Mouse (Mus musculus) liver, embryonic 14.5 days (tissue): ENCODE measurements at regions not wholly inside any gene's neighbourhood (a gene's known extent, or its start where the extent isn't known, plus 50 kb on each side); places are given as distances from the start of the nearest gene placed in this dataset.

Experiments
- ATAC-seq: fragments of 200-750 bp; cut with Nextera tagmentation; 2 replicates; pipeline ENCODE4 v1.8.0; 2017; ENCODE audit warnings: moderate number of reproducible peaks, mild to moderate bottlenecking, moderate library complexity; ENCODE audit not compliant: insufficient read depth
- DNase-seq, 3 experiments: peaks; one replicate each; pipeline ENCODE4 v3.0.0-alpha.2; 2012 to 2013; ENCODE audit warnings: low read depth in 3 of 3, low spot score in 3 of 3
- H3K27ac ChIP-seq: fragments of 300-500 bp; sonication (generic); 2 replicates; pipeline ENCODE4 v1.5.1; 2014; ENCODE audit warnings: moderate library complexity, mild to moderate bottlenecking, control low read depth, inconsistent platforms
- H3K27me3 ChIP-seq: fragments of 300-500 bp; sonication (generic); 2 replicates; pipeline ENCODE4 v1.6.1; 2014; ENCODE audit warnings: mild to moderate bottlenecking, low read length, moderate library complexity; ENCODE audit not compliant: control insufficient read depth, insufficient read depth
- H3K36me3 ChIP-seq: fragments of 300-500 bp; sonication (generic); replicated peaks from 2 replicates; pipeline ENCODE4 v1.6.1; 2014; ENCODE audit warnings: low read depth; ENCODE audit not compliant: control insufficient read depth, insufficient read depth
- H3K4me1 ChIP-seq, 2 experiments: fragments of 200-500 bp in 1 of 2; fragments of 300-500 bp in 1 of 2; sonication (generic) in 1 of 2; replicated peaks; 2 replicates each; pipeline ENCODE4 v1.6.1; 2012 to 2014; ENCODE audit warnings: antibody characterized with exemption in 1 of 2, inconsistent platforms in 1 of 2, low read length in 1 of 2; ENCODE audit not compliant: control insufficient read depth in 2 of 2, insufficient read depth in 2 of 2
- H3K4me2 ChIP-seq: fragments of 300-500 bp; sonication (generic); 2 replicates; pipeline ENCODE4 v1.6.1; 2014; ENCODE audit warnings: low read depth, mild to moderate bottlenecking, control low read depth, moderate library complexity
- H3K4me3 ChIP-seq, 2 experiments: fragments of 200-500 bp in 1 of 2; fragments of 300-500 bp in 1 of 2; sonication (generic) in 1 of 2; 2 replicates each; pipeline ENCODE4 v1.5.1; 2012 to 2014; ENCODE audit warnings: low read depth in 2 of 2, low read length in 2 of 2, mild to moderate bottlenecking in 2 of 2, control low read depth in 1 of 2, inconsistent platforms in 1 of 2, moderate library complexity in 1 of 2; ENCODE audit not compliant: insufficient read depth in 1 of 2
- H3K9ac ChIP-seq: fragments of 300-500 bp; sonication (generic); replicated peaks from 2 replicates; pipeline ENCODE4 v1.6.1; 2014; ENCODE audit warnings: mild to moderate bottlenecking, control low read depth, moderate library complexity
- H3K9me3 ChIP-seq: fragments of 300-500 bp; sonication (generic); 2 replicates; pipeline ENCODE4 v1.6.1; 2016; ENCODE audit warnings: low read length, mixed read lengths; ENCODE audit not compliant: control insufficient read depth
- CTCF ChIP-seq: IDR thresholded peaks from 2 replicates; pipeline ENCODE4 v1.5.1; 2016; ENCODE audit warnings: antibody characterized with exemption, low read depth, control low read depth
- EP300 ChIP-seq: IDR thresholded peaks from 2 replicates; pipeline ENCODE4 v1.6.1; 2016; ENCODE audit warnings: antibody characterized with exemption, low read depth
- WGBS: fragments of 180-500 bp; shearing (Covaris S2); extraction: QIAGEN DNeasy Blood & Tissue Kit; methylation state at CpG from one replicate; pipeline ENCODE4 v1.1.7; 2014; ENCODE audit not compliant: insufficient replicate concordance; 5-methylcytosine and 5-hydroxymethylcytosine counted together

DNA sequence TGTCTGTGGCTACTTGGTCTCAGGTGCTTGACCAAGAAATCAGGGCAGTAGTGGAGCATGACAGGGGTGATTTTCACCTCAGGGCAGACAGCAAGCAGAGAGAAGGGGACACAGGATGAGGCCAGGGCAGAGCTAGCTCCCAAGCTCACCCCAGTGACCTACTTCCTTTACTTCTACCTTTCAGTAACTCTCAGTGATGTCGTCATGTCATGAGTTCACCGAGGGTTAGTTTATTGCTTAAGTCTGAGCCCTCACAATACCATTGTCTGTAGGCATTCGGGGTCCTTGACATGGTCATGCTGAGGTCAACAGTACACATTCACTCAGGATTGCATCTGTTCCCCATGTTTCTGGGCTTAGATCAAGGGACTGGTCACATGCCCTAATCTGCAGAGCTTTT, 108.5 kb downstream of the Cxcl12 start:
- Histone ChIP-seq H3K4me3 (no peak overlapping the region), H3K27me3 (no peaks in the 10 kb centered on the region), H3K9ac (no peak overlapping the region), H3K4me1 (no peaks in the 10 kb centered on the region), H3K27ac (no peak overlapping the region), H3K4me2 (no peak overlapping the region), H3K9me3 (no peaks in the 10 kb centered on the region), H3K36me3 (no peaks in the 10 kb centered on the region)
- no peak for ATAC-seq
- TF ChIP-seq CTCF (no peak), EP300 (no peak)
- DNase-seq: no peak
- WGBS: 35% methylated on average over 3 of the region's 3 CpGs

DNA sequence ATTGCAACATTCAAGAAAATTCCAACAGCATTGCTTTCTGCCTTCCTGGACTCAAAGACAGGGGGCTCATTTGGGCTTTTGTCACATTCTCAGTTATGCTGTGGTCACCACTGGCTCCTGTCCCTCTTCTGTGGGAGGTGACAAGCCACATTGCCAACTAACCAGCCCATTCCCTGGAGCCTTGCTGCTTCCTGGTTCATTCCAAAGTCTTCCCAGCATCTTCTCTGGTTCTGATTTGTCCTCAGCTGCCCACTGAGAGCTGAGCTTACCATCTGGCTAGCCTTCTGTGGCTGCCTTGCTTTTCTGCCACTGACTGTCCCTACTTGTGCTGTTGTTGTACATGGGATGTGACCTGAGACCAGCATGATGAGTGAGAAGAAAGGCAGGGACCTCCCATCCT, 111.0 kb downstream of the Cxcl12 start:
- no peak overlapping the region for H3K4me3 ChIP-seq
- TF ChIP-seq EP300 (no peak), CTCF (no peak)
- DNase-seq: no peak
- H3K9ac ChIP-seq: no peak overlapping the region
- no peaks in the 10 kb centered on the region for H3K27me3 ChIP-seq
- H3K36me3 ChIP-seq: no peaks in the 10 kb centered on the region
- no peak overlapping the region for H3K4me2 ChIP-seq
- ATAC-seq: no peak
- no peaks in the 10 kb centered on the region for H3K9me3 ChIP-seq
- H3K4me1 ChIP-seq: no peaks in the 10 kb centered on the region
- H3K27ac ChIP-seq: no peak overlapping the region

DNA sequence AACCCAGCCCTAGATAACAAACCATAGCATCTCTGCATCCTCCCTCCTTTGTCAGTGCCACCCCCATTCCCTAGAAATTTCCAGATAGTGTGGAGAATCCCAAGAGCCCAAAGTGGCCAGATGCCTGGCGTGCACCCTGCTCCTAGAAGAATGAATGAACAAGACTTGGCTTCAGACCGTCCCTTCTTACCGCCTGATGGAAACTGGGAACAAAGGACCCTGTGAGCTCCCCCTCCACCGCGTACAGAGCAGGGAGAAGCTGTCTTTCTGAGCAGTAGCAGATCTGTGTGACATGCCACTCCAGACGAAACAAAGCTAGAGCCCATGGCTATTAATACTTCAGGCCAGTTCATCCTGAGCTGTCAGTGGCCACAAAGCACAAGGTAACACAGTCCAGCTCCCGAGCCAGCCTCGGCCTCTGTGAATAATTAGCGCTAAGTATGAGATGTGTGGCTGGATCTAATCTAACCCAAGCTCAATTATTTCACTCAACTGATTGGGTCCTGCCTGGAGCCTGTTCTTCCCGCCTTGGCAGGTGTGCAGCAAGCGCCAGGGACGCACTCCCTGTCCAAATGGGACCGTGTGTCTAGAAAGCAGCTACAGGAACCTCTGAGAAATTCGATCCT, 111.6 kb downstream of the Cxcl12 start:
- Histone ChIP-seq H3K4me1 (no peaks in the 10 kb centered on the region), H3K36me3 (no peaks in the 10 kb centered on the region), H3K4me2 (no peak overlapping the region), H3K27ac (no peak overlapping the region), H3K27me3 (no peaks in the 10 kb centered on the region), H3K9ac (no peak overlapping the region), H3K9me3 (no peaks in the 10 kb centered on the region), H3K4me3 (no peak overlapping the region)
- TF ChIP-seq CTCF (no peak), EP300 (no peak)
- DNase-seq (no peak), ATAC-seq (no peak)
- 62% methylated on average over 14 of the region's 14 CpGs for WGBS

DNA sequence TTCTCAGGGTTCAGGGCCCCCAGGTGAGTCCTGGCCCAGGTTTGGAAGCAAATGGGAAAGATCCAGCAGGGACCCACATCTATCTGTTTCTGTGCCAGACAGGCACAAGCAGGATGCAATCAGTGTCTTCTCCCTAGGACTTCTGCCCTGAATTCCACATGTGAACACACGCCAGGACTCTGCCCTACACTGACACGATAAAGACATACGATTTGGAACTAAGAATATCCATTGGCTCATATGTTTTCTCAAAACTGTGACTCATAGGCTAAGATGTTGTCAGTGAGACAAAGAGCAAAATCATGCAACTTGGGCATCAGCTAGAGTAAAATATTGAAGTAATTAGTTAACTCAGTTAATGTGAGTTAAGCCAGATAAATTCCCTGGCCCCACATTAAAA, 112.6 kb downstream of the Cxcl12 start:
- Histone ChIP-seq H3K27ac (no peak overlapping the region), H3K27me3 (no peaks in the 10 kb centered on the region), H3K9me3 (no peaks in the 10 kb centered on the region), H3K4me1 (no peaks in the 10 kb centered on the region), H3K4me3 (no peak overlapping the region), H3K36me3 (no peaks in the 10 kb centered on the region), H3K4me2 (no peak overlapping the region), H3K9ac (no peak overlapping the region)
- 63% methylated on average over 3 of the region's 3 CpGs for WGBS
- TF ChIP-seq CTCF (no peak), EP300 (no peak)
- ATAC-seq (no peak), DNase-seq (no peak)

DNA sequence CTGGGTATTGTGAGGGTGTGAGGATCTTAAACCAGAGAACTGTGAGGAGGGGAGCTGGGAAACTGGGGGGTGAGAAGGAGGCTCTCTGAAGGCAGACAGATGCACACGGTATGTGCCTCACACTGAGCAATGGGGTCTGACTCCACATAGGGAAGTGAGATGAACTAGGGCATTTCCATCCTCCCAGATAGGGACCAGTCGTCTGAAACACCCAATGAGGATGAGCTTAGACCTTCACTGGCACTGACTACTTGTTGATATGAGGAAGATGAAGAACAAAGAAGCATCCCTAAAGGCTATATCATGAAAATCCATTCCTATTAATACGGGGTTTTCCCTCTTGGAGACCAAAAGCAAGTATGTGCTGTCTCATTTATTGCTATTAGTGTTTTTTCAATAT, 115.3 kb downstream of the Cxcl12 start:
- Histone ChIP-seq H3K36me3 (no peaks in the 10 kb centered on the region), H3K27ac (no peak overlapping the region), H3K4me3 (no peak overlapping the region), H3K9me3 (no peaks in the 10 kb centered on the region), H3K4me2 (no peak overlapping the region), H3K4me1 (no peaks in the 10 kb centered on the region), H3K9ac (no peak overlapping the region), H3K27me3 (no peaks in the 10 kb centered on the region)
- no peak for TF ChIP-seq CTCF
- no peak for TF ChIP-seq EP300
- ATAC-seq (no peak), DNase-seq (no peak)
- 56% methylated on average over 3 of the region's 3 CpGs for WGBS
